Mouse (Mus musculus) liver, adult 2 months (tissue): ENCODE results near the gene Psmb1. TPM values are rescaled to one million over a fixed set of nuclear protein-coding genes. Genes with fewer than 3 reads are reported as not detected.
"Not testable (repeated sequence)": the region's sequence is repeated elsewhere in the genome, so short reads cannot be mapped to it uniquely, and the experiment has no call there.

ENCODE experiments used
- DNase-seq: peaks from one replicate; pipeline ENCODE4 v3.0.0-alpha.2; 2011; ENCODE audit warnings: low read depth, low spot score; ENCODE audit errors: extremely low read depth
- H3K27ac ChIP-seq: fragments of 200-500 bp; replicated peaks from 2 replicates; pipeline ENCODE4 v1.5.1; 2012; ENCODE audit warnings: low read depth, mild to moderate bottlenecking, control low read depth, inconsistent platforms, low read length; ENCODE audit not compliant: insufficient read depth
- H3K27me3 ChIP-seq: fragments of 200-500 bp; 2 replicates; pipeline ENCODE4 v1.6.1; 2012; ENCODE audit warnings: mild to moderate bottlenecking, moderate library complexity, low read length, inconsistent platforms; ENCODE audit not compliant: control insufficient read depth, insufficient read depth
- H3K36me3 ChIP-seq: fragments of 200-500 bp; 2 replicates; pipeline ENCODE4 v1.6.1; 2012; ENCODE audit warnings: low read length, inconsistent platforms; ENCODE audit not compliant: control insufficient read depth, insufficient read depth
- H3K4me1 ChIP-seq: fragments of 200-500 bp; 2 replicates; pipeline ENCODE4 v1.6.1; 2011; ENCODE audit warnings: low read length; ENCODE audit not compliant: control insufficient read depth, insufficient read depth
- H3K4me3 ChIP-seq: fragments of 200-500 bp; 2 replicates; pipeline ENCODE4 v1.5.1; 2011; ENCODE audit warnings: low read depth, mild to moderate bottlenecking, control low read depth, low read length, moderate library complexity; ENCODE audit not compliant: insufficient read depth
- H3K79me2 ChIP-seq: fragments of 200-500 bp; 2 replicates; pipeline ENCODE4 v1.6.1; 2012; ENCODE audit warnings: inconsistent platforms, mild to moderate bottlenecking, low read length, moderate library complexity; ENCODE audit not compliant: control insufficient read depth, insufficient read depth
- H3K9ac ChIP-seq: fragments of 200-500 bp; 2 replicates; pipeline ENCODE4 v1.6.1; 2012; ENCODE audit warnings: low read depth, mild to moderate bottlenecking, control low read depth, inconsistent platforms, low read length
- CTCF ChIP-seq: fragments of 200-500 bp; IDR thresholded peaks from 2 replicates; pipeline ENCODE4 v1.5.1; 2011; ENCODE audit warnings: low read depth, low read length, control low read depth
- POLR2A ChIP-seq: fragments of 200-500 bp; IDR thresholded peaks from 2 replicates; pipeline ENCODE4 v1.6.1; 2011; ENCODE audit warnings: low read length, control low read depth; ENCODE audit not compliant: insufficient read depth; ENCODE audit errors: extremely low read depth
- WGBS: fragments of 180-500 bp; shearing (Covaris S2); methylation state at CpG from one replicate; pipeline ENCODE4 v1.1.7; 2018; 5-methylcytosine and 5-hydroxymethylcytosine counted together
- polyA plus RNA-seq: library from polyadenylated mRNA; depleted of rRNA; stranded (reverse); fragments of >200 nt; gene quantifications from 2 replicates; pipeline ENCODE4 v1.2.3, GENCODE M21; 2012
- total RNA-seq: library from RNA; depleted of rRNA; stranded (reverse); fragments of >200 nt; gene quantifications from 2 replicates; pipeline ENCODE4 v1.2.3, GENCODE M21; 2014

The Psmb1 gene
- total and polyA plus RNA-seq, 2 experiments = 71.2 to 260 TPM

- H3K36me3 ChIP-seq = no peaks in the 10 kb centered on the region
- H3K4me1 ChIP-seq = peaks cover 3% of the 10 kb centered on the region; the same call in 1 of the 2 replicates
- TF ChIP-seq POLR2A (no peak), CTCF (no peak)
- no peak overlapping the region for H3K27ac ChIP-seq
- no peak overlapping the region for H3K4me3 ChIP-seq
- H3K27me3 ChIP-seq = no peaks in the 10 kb centered on the region
- no peaks in the 10 kb centered on the region for H3K79me2 ChIP-seq
- no peak for DNase-seq
- 90% methylated on average over 4 of the region's 4 CpGs for WGBS
- no peak overlapping the region for H3K9ac ChIP-seq
These were observed 39.8 kb downstream of the Psmb1 start for GRCm38 (mm10) chr17:15459761-15460160.

- no peak overlapping the region for H3K4me3 ChIP-seq
- H3K9ac ChIP-seq = no peak overlapping the region
- no peaks in the 10 kb centered on the region for H3K27me3 ChIP-seq
- peak; percentile 95 for DNase-seq
- peaks cover 3% of the 10 kb centered on the region; the same call in 1 of the 2 replicates for H3K4me1 ChIP-seq
- WGBS = 43% methylated on average over 2 of the region's 2 CpGs
- H3K36me3 ChIP-seq = no peaks in the 10 kb centered on the region
- H3K79me2 ChIP-seq = no peaks in the 10 kb centered on the region
- H3K27ac ChIP-seq = peak overlapping the region; percentile 85
- TF ChIP-seq POLR2A = no peak
- TF ChIP-seq CTCF = no peak
These were observed 43.0 kb downstream of the Psmb1 start for GRCm38 (mm10) chr17:15456595-15456994.

DNA sequence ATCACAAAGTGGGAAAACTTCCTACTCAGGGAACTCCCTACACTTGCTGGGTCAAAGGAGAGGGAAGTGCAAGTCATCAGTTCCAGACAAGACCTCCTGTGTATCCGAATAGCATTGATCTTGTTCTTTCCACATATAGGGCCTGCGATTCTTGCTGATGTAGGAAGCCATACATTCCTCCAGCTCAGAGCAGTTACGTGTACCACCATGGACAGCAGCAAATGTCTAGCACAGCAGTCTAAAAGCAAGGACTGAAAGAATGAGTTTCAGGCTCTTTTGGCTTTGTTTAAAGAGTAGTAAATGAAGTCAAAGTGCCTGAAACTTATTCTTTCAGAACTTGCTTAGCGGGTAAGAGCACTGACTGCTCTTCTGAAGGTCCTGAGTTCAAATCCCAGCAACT, 44.3 kb downstream of the Psmb1 start:
- Histone ChIP-seq H3K79me2 (no peaks in the 10 kb centered on the region), H3K36me3 (no peaks in the 10 kb centered on the region)
- WGBS = 79% methylated on average over 4 of the region's 4 CpGs

DNA sequence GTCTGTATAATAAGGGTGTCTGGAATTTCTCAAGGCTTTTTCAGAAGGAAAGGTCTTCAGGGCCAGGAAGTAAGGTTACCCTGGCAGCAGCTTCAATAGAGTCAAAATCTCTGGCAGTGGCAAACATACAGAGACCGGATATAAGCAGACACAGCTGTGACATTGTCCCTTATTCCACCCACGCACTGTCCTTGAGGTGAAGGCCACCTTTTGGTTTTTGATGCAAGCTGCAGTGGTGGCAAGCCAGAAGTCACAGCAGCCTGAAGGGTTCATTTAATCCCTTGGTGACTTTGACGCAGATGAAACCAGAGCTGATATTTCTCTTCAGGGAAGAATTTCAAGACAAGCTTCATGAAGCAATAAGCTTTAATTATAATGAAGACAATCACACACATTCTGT, 49.9 kb downstream of the Psmb1 start:
- no peaks in the 10 kb centered on the region for H3K36me3 ChIP-seq
- no peaks in the 10 kb centered on the region for H3K79me2 ChIP-seq
- no peak for DNase-seq
- 42% methylated on average over 3 of the region's 3 CpGs for WGBS
- no peak for TF ChIP-seq CTCF
- TF ChIP-seq POLR2A = no peak
- H3K9ac ChIP-seq = no peak overlapping the region
- H3K27me3 ChIP-seq = no peaks in the 10 kb centered on the region
- H3K4me1 ChIP-seq = no peaks in the 10 kb centered on the region
- H3K27ac ChIP-seq = no peak overlapping the region
- no peak overlapping the region for H3K4me3 ChIP-seq

More for the DNA sequence above, 44.3 kb downstream of the Psmb1 start:
- Histone ChIP-seq H3K27me3 (no peaks in the 10 kb centered on the region), H3K9ac (no peak overlapping the region), H3K4me3 (no peak overlapping the region), H3K27ac (no peak overlapping the region), H3K4me1 (peaks cover 3% of the 10 kb centered on the region; the same call in 1 of the 2 replicates)
- no peak for TF ChIP-seq CTCF
- TF ChIP-seq POLR2A = no peak
- no peak for DNase-seq

DNA sequence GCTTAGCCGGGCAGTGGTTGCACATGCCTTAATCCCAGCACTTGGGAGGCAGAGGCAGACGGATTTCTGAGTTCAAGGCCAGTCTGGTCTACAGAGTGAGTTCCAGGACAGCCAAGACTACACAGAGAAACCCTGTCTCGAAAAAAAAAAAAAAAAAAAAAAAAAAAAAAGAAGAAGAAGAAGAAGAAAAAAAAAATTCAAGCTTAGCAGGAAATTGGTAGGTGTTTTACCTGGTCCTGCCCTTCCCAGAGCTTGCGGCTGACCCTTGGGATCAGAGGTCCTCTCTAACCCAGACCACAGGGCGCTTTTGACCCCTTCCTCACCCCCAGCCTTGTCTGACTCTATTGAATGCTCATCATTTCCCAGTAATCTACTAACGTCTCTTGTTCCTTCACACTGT, 50.4 kb downstream of the Psmb1 start:
- not testable (repeated sequence) for H3K9ac ChIP-seq, H3K4me3 ChIP-seq, H3K79me2 ChIP-seq, H3K4me1 ChIP-seq, H3K27me3 ChIP-seq, DNase-seq, H3K36me3 ChIP-seq, H3K27ac ChIP-seq
- WGBS = 67% methylated on average over 6 of the region's 6 CpGs

DNA sequence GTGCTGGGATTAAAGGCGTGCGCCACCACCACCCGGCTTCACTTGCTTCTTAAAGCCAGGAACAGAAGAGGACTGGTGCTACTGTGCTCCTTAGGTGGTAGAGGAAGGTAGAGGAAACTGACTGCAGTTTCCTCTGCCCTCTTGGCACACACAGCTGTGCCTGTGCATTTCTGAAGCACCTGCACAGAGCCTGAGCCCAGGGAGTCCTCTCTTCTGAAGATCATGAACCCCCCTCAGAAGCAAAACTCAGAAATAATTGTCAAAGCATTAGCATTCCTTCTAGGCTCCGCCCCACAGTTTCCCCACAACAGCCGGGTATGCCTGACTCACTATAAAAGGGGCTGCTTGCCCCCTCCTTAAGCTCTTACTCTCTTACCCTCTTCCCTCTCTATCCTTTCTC, 51.7 kb downstream of the Psmb1 start:
- no peak overlapping the region for H3K4me3 ChIP-seq
- no peak for DNase-seq
- H3K4me1 ChIP-seq = no peaks in the 10 kb centered on the region
- H3K9ac ChIP-seq = no peak overlapping the region
- H3K36me3 ChIP-seq = no peaks in the 10 kb centered on the region
- no peaks in the 10 kb centered on the region for H3K27me3 ChIP-seq
- no peak overlapping the region for H3K27ac ChIP-seq
- TF ChIP-seq CTCF (no peak), POLR2A (no peak)
- H3K79me2 ChIP-seq = no peaks in the 10 kb centered on the region
- 88% methylated on average over 5 of the region's 5 CpGs for WGBS

DNA sequence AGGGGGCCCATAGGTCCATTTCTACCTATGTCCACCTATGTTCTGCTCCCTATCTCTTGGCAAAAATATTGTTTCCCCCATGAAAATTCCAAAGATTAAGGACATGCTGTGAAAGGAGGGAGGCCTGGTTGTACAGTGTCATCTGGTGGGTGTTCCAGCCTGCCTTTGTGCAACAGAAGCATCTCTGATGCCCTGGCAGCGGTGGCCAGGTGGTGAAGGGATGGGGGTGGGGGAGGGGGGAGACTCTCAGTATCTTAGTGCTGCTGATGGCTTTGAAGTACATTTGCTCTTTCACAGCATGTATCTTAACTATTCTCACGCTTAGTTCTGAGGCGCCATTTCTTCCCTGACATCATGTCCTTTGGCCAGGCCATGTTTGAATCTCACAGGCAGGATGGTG, 54.1 kb downstream of the Psmb1 start:
- TF ChIP-seq POLR2A (no peak), CTCF (no peak)
- H3K9ac ChIP-seq = no peak overlapping the region

More for the DNA sequence above, 54.1 kb downstream of the Psmb1 start:
- no peak for DNase-seq
- Histone ChIP-seq H3K4me3 (no peak overlapping the region), H3K4me1 (no peaks in the 10 kb centered on the region), H3K27ac (no peak overlapping the region), H3K27me3 (no peaks in the 10 kb centered on the region), H3K36me3 (no peaks in the 10 kb centered on the region), H3K79me2 (no peaks in the 10 kb centered on the region)
- whole genome bisulfite sequencing = 93% methylated on average over 3 of the region's 3 CpGs
